Mouse (Mus musculus) thymus, adult 2 months (tissue): ENCODE data around the gene Stat3.

Experiments
- CTCF ChIP-seq: fragments of 200-500 bp; IDR thresholded peaks from 2 replicates; pipeline ENCODE4 v1.5.1; 2012; ENCODE audit warnings: mild to moderate bottlenecking, control low read depth, low read length, moderate library complexity, borderline replicate concordance; ENCODE audit not compliant: control insufficient read depth, poor library complexity, insufficient read depth; ENCODE audit errors: extremely low read depth
- POLR2A ChIP-seq: fragments of 200-500 bp; IDR thresholded peaks from 2 replicates; pipeline ENCODE4 v1.6.1; 2012; ENCODE audit warnings: mild to moderate bottlenecking, low read length, control low read depth, moderate library complexity; ENCODE audit not compliant: control insufficient read depth, poor library complexity, insufficient read depth; ENCODE audit errors: extremely low read depth

- TF ChIP-seq CTCF = no peak
- no peak for TF ChIP-seq POLR2A
Observed at GRCm38 (mm10) chr11:100948317-100948716, 9.0 kb upstream of the Stat3 start.
